Mouse (Mus musculus): ENCODE measurements around the gene Ruvbl1.

- TF ChIP-seq CTCF (IDR thresholded peaks at IDR 0.05; ENCODE audit: control insufficient read depth, insufficient read depth, insufficient read length) (no peak), MAX (IDR thresholded peaks at IDR 0.05) (no peak), MYOD1 (IDR thresholded peaks at IDR 0.05; ENCODE audit: control insufficient read depth, insufficient read length, low read depth) (no peak), CEBPB (IDR thresholded peaks at IDR 0.05; ENCODE audit: low read depth) (no peak), USF1 (IDR thresholded peaks at IDR 0.05; ENCODE audit: low read depth) (no peak), MYOG (IDR thresholded peaks at IDR 0.05; ENCODE audit: control insufficient read depth, extremely low read depth, insufficient read length) (no peak), FOSL1 (IDR thresholded peaks at IDR 0.05; ENCODE audit: insufficient read depth, low read length, poor library complexity, severe bottlenecking) (no peak)
These were observed 48.8 kb downstream of the Ruvbl1 start for GRCm38 (mm10) chr6:88513984-88514383.

All from C2C12 (cell line).